Mouse (Mus musculus) frontal cortex, postnatal 36 days (tissue): ENCODE results near the gene Gm45713.
"Not testable (repeated sequence)": the region's sequence is repeated elsewhere in the genome, so short reads cannot be mapped to it uniquely, and the experiment has no call there.

Source experiments
- DNase-seq, 2 experiments: peaks; one replicate each; pipeline ENCODE4 v3.0.0; 2022; ENCODE audit warnings: low spot score in 2 of 2

Gm45713 gene

DNA sequence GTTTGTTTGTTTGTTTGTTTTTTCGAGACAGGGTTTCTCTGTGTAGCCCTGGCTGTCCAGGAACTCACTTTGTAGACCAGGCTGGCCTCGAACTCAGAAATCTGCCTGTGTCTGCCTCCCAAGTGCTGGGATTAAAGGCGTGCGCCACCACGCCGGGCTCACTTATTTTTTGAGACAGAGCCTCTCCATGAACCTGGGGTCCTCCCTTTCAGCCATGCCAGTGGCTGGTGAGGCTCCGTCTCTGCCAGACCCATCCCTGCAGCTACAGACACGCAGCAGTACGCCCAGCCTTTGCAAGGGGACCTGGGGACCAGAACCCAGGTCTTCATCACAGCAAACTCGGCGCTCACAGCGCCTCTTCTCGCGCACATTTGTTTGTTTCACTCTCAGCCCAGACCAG, 40.1 kb downstream of the Gm45713 start:
- DNase-seq, result not testable (repeated sequence)

DNA sequence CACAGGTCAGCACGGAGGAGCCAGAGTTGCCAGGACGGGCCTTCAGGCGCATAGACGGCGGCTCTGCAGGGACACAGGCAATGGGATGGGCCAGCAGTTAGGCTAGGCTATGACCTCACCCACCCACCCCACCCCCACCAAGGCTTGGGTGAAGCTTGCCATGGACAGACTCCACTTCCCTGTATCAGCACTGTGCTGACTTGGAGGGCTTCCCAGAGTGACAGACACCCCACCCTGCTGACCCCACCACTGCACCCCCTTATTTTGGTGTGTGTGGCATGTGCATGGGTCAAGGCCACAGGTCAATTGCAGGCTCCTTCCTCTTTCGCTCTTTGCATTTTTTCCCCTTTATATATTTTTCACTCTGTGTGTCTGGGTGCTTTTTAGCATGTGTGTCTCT, 40.7 kb downstream of the Gm45713 start:
- DNase-seq, result no peak

DNA sequence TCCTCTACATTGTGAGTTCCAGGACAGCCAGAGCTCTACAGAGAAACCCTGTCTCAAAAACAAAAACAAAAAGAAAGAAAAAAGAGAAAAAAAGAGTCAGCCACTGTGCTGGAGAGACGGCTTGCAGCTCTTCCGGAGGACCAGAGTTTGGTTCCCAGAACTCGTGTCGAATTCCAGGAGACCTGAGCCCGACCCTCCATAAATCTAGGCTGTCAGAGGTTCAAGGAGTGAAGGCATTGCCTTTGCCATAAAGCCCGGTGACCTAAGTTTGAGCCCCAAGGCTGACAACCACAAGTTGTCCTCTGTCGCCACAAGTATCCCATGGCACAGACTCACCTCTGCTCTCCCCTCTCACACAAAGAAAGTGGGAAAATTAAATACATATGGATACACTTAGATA, 41.9 kb downstream of the Gm45713 start:
- no peak for DNase-seq

- no peak for DNase-seq
These were observed 42.5 kb downstream of the Gm45713 start for GRCm38 (mm10) chr7:45093516-45093905.

DNA sequence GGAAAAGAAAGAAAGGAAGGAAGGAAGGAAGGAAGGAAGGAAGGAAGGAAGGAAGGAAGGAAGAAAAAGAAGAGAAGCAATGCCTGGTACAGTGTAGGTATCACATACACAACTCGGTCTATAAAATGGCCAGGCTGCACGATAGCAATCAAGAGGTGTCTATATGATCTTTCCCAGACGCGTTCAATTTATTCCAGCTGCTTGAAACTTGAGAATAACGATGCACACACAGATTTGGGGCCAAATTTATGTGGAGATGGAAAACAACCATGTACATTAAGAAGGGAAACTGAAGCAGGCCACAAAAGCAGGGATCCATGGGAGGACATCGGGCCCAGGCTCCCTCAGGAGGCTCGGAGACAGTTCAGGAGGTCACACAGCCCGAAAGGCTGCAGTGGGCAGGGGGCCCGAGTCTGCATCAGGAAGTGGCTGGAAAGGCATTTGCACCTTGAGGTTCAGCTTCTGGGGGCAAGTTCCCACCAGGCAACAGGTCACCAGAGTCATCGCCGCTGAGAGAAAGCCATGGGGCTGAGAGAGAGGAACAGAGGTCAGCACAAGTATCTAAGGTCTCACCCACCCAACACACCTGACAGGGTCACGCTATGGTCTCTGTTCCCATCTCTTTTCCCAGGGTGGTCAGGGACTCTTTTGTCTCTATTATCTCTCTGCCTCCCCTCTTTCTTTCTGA, 43.1 kb downstream of the Gm45713 start:
- DNase-seq, result no peak

DNA sequence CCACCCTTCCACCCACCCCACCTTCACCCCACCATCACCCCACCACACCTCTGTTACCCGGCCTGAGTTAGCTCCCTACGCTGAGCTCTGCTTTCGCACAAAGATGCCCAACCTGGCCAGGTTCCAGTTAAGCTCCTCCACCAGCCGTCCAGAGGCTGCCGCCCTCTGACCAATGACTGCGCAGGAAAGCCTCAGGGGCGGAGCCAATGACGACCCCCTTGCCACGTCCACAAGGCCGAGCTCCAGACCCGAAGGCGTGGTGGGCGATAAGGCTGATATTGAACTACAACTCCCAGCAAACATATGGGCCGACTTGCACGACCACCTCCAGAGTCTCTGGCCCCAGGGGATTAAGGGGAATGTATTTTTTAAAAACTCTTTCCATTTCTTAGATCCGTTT, 44.0 kb downstream of the Gm45713 start, which contains the start of gene Rcn3:
Gene Rcn3 (minus strand): TSS at position 174 of the 400 bp plus-strand sequence.
- peak in 1 of 2 experiments; percentile 15 for DNase-seq

- no peak for DNase-seq
These were observed 44.7 kb downstream of the Gm45713 start for GRCm38 (mm10) chr7:45091001-45091990.

- DNase-seq, result no peak
These were observed 45.6 kb downstream of the Gm45713 start for GRCm38 (mm10) chr7:45090251-45090977.

- no peak for DNase-seq
These were observed 47.4 kb downstream of the Gm45713 start for GRCm38 (mm10) chr7:45088597-45088996.

DNA sequence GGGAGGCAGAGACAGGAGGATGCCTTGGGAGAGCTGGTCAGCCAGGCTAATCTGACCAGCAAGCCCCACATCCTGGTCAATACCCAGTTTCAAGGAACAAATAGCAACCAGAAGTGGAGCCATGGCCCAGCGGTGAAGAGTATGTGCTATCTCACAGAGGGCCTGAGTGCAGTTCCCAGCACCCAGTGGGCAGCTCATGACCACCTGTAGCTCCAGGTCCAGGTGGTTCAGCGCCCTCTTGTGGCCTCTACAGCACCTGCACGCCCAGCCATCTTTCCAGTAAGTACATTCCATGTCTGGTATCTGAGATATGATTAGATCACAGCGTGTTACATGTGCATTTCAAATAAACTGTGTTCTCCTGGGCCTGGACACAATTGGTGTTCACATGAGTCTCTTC, 49.9 kb downstream of the Gm45713 start:
- no peak for DNase-seq

DNA sequence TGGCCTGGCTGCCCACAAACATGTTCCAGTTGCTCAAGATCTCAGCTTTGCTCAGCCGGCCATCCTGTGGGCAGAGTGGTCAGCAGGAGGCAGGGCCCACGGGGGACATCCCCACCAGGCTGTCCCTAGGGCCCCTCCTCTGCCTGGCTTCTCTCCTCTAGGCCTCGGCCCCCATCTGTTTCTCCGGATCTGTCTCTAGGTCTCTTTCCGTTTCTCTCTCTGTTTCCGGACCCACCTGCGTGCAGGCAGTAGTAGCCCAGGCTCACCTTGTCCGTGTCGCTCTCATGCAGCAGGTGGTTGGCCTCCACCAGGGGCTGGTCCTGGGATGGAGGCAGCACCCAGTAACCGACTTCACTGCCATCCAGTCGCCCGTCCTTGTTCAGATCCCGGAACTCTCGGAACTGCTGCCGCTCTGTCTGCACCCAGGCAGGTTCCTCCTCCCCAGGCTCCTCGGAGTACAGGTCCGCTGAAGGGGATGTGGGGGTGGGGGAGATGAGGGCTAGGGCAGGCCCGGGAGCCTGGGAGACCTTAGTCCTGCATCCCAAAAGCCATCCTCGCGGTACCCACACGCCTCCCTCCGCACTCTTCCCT, 52.6 kb downstream of the Gm45713 start:
- no peak for DNase-seq

- DNase-seq, result no peak
These were observed 53.4 kb downstream of the Gm45713 start for GRCm38 (mm10) chr7:45082401-45083299.

GRCm38 (mm10) chr7:45081016-45081415, 55.0 kb downstream of the Gm45713 start:
- DNase-seq, result no peak

GRCm38 (mm10) chr7:45079856-45080255, 56.2 kb downstream of the Gm45713 start:
- DNase-seq, result peak; percentile 87 to 93

- DNase-seq, result peak; percentile 52 to 53
These were observed 57.5 kb downstream of the Gm45713 start for GRCm38 (mm10) chr7:45078513-45078912.

DNA sequence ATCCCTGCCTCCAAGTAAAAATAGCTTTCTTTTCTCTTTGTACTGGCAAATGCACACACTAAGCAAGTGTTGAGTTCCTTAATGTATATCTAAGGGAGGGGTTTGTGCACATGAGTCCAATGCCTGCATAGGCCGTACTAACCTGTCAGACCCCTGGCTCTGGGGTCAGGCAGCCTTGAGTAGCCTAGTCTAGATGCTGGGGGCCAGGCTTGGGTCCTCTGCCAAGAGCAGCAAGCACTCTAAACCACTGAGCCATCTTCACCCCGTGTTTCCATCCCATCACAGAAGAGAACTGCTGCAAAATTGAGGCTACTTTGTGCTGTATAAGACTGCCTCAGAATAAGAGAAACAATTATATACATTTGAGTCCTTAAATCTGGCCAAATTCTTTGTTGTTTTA, 58.2 kb downstream of the Gm45713 start:
- no peak for DNase-seq

DNA sequence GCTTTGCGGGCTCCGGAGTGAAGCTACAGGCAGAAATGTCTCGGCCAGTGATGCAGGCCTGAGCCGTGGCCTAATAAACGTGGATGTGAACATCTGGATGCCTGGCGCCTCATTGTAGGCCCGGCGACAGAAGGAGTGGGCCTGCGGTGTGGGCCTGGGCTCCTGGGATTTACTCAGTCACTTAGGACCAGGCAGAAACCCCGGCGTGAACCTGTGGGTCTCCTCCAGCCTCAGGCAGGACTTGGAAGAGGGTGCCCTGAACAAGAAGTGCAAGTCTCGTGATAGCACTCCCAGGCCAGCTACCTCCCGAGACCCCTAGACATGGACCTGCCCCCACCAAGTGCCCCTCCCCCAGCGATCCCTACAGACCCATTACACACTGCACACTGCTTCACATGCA, 58.7 kb downstream of the Gm45713 start:
- DNase-seq, result no peak

- DNase-seq, result no peak
These were observed 59.5 kb downstream of the Gm45713 start for GRCm38 (mm10) chr7:45076501-45076900.
